Mouse (Mus musculus) kidney, postnatal 25 days (tissue): ENCODE data around the gene Mrpl23.

Source experiments
- DNase-seq, 2 experiments: peaks; one replicate each; pipeline ENCODE4 v3.0.0; 2021; ENCODE audit warnings: mixed read lengths in 2 of 2

Gene Mrpl23

DNA sequence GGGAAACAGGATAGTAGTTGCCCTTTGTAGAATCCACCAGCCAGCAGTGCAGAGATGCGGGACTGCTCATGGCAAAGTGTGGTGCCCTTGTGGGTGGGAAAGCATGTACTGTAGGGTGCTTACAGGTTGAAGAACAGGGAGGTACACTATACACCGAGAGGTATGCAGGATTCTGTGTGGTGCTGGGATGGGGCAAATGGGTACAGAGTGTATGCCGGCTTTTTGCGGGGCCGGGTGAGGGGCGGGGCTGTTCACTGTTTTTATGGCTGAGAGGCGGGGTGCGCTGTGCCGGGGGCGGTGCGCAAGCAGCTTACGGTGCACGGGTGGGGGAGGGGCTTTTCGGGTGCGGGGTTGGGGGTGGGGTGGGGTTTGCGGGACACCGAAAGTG, at the start of gene Mrpl23:
TSS of gene Mrpl23 (plus strand) at position 16 of the 388 bp plus-strand sequence.
- no peak for DNase-seq

DNA sequence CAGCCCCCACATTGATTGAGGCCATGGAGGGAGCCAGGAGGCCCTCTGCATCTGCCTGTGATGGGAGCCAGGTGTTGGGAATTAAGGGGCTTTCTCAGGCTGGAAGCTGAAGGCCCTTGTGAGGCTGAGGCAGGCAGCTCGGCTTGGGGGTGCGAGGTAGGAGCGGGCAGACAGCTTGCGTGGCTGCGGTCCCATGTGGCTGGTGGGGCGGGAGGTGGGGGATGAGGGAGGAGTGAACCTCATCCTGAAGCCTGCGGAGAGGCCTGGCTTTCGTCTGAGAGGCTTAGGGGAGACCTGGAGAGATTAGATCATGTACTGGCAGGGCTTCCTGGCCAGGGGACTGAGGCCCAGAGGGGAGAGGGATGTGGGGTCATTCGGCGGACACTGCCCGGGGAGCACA, 49.4 kb upstream of the Mrpl23 start:
- DNase-seq = no peak

DNA sequence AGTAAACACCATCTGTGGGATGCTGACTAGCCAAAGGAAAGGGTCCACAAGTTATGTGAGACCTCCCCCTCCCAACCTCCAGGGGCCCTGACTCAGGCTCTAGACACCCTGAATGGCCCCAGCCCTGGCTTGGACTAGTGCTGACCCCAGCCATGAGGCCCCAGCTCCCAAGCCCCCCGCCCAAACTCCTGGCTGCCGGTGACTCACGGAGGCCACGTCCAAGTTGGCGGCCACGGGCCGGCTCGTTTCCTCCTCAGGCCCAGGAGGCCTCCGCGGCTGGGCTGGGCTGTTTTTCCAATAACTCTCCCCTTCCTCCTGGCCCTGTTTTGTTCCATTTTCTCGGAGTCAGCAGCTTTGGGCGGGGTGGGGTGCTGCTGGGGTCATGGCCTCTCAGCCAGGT, 47.7 kb upstream of the Mrpl23 start:
- DNase-seq = no peak

DNA sequence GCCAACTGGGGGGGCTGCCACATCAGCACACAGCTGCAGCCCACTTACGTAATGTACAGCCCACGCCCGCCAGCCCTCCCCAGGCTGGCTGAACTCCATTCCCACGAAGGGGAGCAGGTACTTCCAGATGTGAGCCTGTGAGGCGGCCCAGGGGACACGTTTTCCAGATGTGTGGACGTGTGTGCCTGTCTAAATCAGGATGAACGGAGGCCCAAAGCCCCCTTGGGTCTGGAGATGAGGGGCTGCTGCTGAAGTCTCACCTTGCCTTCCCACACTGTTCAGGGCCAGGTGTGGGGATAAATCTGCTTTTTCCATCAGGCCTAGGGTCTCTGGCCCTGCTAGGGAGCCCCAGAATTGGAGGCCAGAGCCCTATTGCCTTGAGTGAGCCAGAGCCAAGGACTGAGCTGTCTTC, 45.7 kb upstream of the Mrpl23 start:
- no peak for DNase-seq

DNA sequence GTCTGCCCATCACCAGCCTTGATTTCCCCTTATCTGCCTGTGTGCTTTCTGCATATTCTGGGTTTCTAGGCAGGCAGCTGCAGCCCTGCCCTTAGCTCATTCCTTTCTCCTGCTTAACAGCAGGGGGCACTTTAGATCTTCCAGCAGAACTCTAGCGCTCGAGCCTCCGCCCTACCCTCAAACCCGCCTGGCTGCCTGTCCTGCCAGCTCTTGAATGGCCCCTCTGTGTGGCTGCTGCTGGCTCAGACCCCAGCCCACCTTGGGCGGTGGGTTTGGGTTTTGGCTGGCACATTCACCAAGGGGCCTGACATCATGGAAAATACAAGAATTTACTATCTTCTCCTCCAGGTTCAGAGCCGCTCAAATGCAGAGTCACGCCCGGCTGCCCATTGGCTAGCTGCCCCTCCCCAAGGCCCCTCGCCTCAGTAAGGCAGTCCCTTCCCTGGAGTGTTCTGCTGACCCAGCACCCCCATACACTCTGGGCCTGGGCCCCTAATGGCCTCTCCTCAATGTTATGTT, 45.1 kb upstream of the Mrpl23 start:
- peak; percentile 30 to 45 for DNase-seq

DNA sequence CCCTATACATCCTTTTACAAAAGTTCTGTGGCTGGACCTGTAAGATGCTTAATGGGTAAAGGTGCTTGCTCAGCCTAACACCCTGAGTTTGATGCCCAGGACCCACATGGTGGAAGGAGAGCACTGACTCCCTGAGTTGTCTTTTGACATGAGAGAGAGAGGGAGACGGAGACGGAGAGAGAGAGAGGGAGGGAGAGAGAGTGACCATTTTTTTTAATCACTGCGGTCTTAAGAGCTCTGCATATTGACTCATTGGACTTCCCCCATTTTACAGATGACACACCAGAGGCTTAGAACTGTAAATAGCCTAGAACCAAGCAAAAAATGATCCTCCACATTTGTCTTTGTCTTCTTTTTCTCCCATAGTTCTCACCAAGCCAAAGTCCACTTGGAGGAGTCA, 44.4 kb upstream of the Mrpl23 start:
- no peak for DNase-seq

DNA sequence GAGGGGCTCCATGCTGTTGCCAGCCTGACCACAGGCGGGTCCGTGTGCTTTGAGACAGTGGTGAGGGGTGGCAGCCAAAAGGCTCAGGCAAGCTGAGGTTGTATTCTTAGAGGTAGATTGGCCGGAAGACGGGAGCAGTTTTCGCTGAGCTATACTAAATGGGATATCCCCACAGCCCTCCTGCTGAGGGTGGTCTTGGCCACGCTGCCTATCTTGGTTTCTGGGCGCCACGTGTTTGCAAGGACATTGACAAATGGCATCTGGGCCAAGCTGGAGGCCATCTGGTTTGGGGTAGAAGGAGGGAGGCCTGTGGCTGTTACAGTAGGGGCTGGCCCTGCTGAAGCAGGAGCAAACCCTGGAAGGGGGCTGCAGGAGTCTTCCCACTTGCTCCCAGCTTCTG, 39.0 kb upstream of the Mrpl23 start:
- no peak for DNase-seq

DNA sequence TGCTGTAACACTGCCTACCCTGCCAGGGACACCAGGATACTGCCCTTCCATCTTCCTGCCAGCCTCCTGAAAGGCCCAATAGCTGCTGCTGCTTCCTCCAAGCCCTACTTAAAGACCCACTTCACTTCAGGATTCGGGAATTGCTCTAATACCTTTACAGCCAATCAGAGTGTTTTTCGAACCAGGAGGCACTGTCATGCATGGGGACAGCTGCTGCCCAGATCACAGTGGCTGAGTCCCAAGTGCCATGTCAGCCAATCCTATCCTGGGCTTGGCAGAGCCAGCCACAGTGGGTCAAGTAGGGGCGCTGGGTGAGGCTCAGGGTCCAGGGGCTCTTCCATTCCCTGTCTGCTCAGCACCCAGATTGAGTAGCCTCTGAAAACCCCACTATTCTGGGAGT, 36.3 kb upstream of the Mrpl23 start:
- DNase-seq = no peak

DNA sequence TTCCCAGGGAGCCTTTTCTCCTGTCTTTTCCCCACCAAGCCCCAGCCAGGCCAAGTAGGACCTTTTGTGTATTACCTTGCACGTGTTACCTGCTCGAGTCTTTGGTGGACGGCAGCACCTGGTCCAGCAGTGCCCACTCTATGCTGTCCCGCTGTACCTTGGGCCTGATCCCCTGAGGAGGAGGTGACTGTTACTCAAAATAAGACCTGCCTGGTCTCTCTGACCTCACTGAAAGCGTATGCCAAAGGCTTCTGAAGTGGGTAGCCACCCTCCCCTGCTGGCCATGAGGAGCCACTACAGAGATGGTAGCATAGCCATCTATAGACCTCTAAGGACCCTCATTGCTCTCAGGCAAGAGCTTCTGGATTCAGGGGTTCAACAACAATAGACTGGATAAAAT, 35.7 kb upstream of the Mrpl23 start:
- no peak for DNase-seq

DNA sequence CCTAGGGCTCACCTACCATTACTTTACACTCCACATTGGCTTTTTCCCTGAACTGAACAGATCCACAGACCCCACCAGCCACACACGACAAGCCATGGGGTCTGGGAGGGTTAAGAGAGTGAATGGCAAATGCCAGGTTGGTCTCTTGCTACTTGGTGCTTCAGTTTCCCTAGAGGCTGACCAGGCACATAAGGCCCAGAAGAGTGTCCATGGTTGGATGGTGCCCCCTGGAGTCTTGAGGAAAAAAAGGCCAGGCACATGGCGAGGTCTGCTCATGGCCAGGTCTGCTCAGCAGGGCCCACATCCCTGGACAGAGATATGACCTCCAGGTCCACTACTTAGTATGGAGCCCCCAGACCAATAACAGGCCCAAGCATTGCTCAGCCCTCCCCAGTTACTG, 34.7 kb upstream of the Mrpl23 start:
- DNase-seq = peak in 1 of 2 experiments; percentile 33

DNA sequence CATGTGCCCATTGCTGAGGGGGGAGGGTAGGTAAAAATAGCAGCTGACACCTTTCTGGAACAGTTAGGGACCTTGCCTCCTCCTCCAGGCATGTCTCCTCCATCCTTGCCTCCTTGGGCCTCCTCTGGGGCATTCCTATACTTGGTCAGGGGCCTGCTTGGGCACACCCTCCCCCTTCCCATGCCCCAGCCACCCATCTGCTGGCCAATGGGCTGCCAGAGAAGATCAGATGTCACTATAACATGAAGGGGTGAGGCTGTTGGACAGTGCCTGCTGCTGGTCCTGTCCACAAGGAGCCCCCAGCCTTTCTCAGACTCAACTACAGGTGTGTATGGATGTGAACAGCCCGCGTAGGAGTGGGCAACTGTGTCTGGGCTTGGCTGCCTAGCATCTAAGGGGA, 33.9 kb upstream of the Mrpl23 start, which contains the start of gene Tnnt3:
TSS of gene Tnnt3 (plus strand) at position 262 of the 400 bp plus-strand sequence.
- no peak for DNase-seq

DNA sequence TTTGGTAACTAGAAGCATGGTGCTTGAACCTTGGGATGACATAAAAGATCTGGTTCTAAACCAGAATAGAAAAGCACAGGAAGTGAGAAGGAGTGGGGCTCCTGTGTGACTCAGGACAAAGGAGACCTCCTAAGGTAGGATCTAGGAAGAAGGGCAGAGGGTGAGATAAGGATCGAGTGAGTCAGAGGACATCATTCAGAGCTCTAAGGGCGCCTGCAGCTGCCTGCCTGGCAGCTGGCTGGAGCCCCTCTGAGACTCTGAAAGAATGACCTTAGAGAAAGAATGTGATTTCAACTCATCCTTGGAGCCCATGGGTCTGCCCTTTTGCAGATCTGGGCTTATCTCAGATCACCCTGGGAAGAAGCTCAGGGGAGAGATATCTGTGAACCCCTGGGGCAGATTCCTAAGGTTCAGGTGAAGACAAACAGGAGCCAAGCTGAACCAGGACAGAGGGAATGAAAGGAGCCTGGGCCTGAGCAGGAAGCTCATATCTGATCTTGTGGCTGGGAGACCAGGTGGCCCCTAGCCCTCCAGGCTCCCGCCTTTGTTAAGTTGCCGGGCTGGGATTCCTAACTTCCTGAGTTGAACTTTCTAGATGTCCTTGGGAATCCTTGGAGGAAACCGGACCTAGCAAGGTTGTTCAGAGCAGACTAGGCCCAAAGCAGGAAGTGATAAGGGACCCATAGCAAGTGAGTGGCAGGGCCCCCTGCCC, 33.3 kb upstream of the Mrpl23 start:
- no peak for DNase-seq

DNA sequence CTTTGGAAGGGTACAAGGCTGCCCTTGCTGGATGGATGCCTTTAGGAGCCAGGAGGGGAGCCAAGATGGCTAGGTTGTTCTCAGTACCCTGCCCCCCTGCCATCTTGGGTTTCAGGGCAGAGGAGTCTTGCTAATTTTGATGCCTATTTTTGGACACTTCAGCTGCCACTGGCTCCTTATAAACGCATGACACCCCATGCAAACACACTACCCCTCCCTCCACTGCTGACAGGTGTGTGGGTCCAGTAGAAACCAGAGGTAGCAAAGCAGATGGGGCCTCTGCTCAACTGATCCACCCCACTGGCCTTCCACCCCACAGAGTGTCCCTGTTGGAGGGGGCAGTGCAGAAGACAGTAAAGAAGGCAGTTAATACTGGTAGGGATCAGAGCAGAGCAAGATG, 32.5 kb upstream of the Mrpl23 start:
- DNase-seq = no peak

DNA sequence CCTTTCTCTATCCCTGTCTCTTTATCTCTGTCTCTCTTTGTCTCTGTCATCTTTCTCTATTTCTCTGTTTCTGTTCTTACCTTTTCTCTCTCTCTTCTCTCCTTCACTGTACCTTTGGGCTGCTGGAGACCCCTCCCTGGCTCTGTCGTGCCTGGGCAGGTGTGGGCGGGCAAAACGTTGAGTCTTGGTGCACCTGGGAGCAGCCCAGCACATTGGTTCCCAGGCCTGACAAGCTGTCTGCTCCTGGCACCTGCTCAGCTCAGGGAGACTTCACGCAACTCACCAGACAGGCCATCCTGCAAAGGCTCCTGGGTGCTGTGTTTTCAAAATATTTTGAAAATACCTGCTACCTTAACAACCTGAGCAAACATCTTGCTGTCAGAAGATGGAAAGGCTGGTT, 29.3 kb upstream of the Mrpl23 start:
- no peak for DNase-seq

DNA sequence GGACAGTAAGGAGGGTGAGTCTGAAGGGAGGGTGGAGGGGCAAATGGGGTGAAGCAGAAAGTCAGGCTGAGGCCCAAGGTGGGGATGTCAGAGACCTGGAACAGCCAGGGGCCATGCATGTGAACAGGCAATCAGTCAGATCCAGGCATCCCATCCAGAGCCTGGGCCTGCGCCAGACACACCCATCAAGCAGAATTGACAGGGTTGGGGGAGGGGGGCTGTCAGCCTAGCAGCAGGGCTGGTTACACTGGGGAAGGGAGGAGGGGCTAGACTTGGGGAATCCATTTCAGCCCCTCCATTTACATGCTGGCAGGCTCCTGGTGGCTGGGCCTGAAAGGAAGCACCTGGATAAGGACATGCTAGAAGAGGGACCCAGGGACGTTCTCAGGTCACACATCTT, 26.5 kb upstream of the Mrpl23 start:
- DNase-seq = no peak

DNA sequence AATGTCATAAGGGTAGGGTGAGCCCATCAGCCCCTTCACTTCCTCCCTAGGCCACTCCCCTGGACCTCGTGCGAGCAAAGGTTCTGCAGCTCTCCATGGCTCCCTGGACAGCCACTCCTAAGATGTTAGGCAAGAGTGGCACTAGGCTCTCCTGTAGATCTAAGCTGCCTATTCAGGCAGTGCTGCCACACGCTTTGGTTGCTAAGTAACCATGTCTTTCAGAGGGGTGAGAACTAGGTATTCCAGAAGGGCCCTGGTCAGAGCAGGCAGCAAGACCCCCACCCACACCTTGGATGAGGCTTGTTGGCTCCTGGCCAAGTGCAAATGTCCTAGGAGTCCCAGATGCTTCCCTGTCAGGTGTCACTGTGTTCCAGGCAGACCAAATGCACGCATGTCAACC, 26.0 kb upstream of the Mrpl23 start:
- DNase-seq = no peak

DNA sequence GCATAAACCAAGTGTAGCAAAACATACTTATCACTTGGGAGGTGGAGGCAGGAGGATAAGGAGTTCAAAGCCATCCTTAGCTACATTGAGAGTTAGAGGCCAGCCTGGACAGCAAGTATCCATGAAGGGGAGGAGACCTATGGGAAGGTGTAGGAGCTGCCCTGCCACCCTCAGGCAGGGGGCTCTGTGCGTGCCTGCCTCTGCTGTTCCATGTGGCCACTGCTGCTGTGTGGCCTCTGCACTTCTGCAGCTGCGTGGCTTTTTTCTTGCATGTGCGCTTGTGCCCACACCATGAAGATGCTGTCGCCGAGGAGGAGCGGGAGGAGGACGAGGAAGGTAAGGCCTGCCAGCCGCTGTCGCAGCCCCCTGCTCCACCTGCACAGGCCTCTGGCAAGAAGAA, 25.0 kb upstream of the Mrpl23 start:
- no peak for DNase-seq

DNA sequence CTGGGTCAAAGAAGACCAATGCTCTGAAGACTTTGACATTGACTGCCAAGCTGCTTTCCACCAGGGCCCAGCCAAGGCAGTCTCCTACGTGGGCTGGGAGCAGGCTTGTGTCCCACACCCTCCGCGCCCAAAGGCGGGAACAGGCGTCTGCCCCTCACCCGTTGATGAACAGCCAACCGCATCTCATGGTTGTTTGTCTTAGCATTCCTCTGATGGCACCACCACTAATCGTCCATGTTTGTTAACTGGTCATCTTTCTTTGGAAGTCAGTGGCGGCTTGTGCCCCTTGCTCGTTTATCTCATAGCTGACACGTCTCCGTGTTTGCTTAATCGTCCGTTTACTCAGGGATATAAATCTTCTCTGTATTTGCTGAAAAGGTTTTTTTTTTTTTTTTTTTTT, 23.0 kb upstream of the Mrpl23 start:
- DNase-seq = no peak

DNA sequence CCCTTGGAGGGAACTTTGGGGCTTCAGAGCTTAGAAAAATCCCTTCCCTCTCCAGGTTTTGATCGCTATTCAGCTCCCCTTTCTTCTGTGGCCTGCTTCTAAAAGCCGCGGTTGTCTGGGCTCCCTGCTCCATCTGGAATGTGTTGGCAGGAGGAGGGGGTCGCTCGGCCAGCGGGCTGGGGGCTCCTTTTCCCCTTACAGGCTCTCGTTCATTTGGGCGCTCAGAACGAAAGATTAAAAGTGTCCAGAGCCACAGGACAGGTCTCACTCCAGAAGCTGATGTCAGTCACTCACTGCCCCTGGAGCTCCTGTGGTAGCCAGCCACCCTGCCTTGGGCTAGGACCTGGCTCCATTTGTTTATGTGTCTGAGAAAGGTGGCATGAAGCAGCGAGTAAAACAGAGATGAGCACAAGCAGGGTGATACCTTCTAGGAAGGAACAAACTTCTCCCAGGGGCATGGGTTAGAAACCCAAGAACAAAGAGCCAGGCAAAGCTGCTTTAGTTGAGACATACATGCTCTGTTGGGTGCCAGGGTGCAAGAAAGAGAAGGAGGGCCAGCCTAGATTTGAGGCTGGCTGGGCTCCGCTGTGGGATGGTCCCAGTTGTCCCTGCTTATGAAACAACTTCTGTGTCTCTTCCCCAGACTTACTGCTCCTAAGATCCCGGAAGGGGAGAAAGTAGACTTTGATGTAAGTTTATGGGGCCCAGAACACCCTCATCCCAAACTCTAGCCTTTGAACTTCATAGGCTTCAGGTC, 22.3 kb upstream of the Mrpl23 start:
- no peak for DNase-seq

DNA sequence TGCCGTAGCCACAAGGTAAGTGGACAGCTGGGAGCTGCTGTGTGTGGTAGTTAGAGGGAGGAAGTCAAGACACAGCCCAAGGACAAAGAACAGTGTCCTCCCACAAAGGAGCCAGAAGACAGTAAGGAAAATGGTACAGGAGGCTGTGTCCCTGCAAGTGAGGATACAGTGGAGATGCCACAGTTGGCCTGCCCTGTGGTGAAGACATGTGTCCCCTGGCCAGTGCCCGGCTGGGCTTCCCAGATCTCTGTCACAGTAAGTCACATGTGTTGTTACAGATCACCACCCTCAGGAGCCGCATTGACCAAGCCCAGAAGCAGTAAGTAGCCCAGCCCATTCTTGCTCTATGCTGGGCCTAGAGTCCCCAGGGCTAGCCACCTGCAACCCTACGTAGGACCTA, 18.4 kb upstream of the Mrpl23 start:
- no peak for DNase-seq

DNA sequence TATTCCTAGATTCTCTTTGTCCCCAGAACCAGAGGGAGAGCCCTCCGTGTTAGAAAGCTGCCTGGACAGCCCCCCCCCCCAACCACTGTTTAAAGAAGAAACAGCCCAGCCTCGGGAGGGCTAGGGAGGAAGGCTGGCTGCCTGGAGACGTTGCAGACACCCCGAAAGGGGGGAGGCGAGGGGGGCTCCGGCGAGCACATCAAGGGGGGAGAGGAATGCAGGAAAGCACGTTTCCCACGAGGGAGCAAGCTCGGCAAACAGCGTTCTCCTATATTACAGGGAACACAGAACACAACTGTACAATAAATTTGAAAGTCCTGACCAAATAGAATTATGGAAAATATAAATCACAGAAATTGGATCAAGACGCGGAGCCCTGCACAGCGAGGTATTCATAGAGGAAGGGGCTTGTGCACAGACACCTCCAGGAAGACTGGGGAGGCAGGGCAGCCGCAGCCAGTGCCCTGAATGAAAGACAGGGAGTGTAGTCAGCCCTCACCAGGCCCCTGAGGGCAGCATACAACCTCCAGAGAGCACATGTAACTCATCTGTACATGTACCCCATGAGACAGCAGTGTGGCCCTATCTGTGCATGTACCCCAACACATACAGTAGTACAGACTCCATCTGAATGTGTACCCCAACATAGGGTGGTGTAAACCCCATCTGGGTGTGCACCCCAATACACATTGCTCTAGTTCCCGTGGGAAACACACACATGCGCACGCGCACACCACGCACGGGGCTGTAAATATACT, 16.1 kb upstream of the Mrpl23 start:
- DNase-seq = no peak

DNA sequence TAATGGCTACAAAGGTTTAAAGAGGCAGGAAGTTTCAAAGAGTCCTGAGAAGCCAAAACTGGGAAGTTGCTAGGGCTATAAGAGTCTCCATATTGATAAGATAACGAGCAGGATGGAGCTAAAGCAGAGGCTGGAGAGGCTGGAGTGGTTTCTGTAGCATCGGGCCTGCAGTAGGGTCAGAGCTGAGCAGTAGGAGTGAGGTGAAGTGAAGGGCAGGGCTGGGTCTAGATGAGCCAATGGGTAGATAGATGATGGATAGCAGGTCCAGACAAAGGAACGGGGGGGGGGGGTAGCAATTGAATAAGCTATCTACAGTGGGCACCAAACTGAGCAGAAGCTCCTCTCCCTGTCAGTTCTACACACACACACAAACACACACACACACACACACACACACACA, 15.0 kb upstream of the Mrpl23 start:
- no peak for DNase-seq

DNA sequence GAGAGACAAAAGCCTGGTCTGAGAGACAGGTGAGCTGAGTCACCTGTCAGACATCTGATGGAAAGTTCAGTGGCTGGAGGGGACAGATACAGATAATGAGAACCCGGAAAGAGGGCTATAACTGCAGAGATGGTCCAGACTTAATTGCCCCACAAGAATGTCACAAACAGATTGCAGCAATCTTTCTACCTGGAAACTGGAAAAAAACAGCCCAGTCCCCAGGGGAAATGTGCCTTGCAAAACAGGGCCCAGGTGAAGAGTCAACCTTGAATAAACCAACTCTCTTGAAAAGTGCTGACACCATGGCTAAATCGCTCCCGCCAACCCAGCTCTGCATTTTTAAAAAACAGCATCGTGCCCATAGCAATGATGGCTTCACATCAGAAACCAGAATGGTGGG, 12.2 kb upstream of the Mrpl23 start:
- no peak for DNase-seq

DNA sequence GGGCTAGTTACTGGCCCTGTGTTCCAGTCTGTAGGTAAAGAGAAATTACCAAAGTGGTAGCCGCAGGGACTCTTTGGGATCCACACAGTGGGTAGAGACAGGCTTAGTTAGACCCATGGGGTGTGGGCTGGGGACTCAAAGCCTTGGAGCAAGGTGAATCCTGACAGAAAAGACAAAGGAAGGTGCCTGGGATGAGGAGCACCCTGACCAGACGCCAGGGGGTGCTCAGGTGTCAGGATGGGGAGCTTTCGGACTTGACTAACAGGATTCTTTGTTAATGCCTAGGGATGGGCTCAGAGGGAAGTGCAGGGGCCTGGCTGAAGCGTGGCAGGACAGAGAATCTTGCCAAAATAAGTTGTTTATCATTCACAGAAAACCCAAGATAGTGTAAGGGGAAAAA, 10.1 kb upstream of the Mrpl23 start:
- peak in 1 of 2 experiments; percentile 41 for DNase-seq
